Mouse (Mus musculus): ENCODE data around the gene Grhl1. TPM values are rescaled to one million over a fixed set of nuclear protein-coding genes. Genes with fewer than 3 reads are reported as not detected.
"Not testable (repeated sequence)": the region's sequence is repeated elsewhere in the genome, so short reads cannot be mapped to it uniquely, and the experiment has no call there.

Grhl1 gene
- 0.20 and 0.23 TPM in 2 replicates for polyA plus RNA-seq (2015; fragmentation: Nextera tagmentation; extraction: Ambion mirVana)

- Histone ChIP-seq H3K27me3 (ENCODE audit: insufficient read depth, low read length) (peaks cover 41% of the 10 kb centered on the region), H3K4me1 (ENCODE audit: insufficient read depth) (peaks cover 8% of the 10 kb centered on the region), H3K27ac (ENCODE audit: low read depth) (no peak within 1 kb of the TSS), H3K4me3 (ENCODE audit: low read depth, low read length) (peak within 1 kb of the TSS; percentile 69), H3K9me3 (ENCODE audit: low read length) (no peaks in the 10 kb centered on the region), H3K4me2 (ENCODE audit: low read depth, low read length) (peak within 1 kb of the TSS; percentile 97), H3K36me3 (replicated peaks; ENCODE audit: insufficient read depth, low read length) (no peaks in the 10 kb centered on the region), H3K9ac (replicated peaks) (peak within 1 kb of the TSS; percentile 60)
- DNase-seq (peak; percentile 94), ATAC-seq (peak; percentile 100)
- TF ChIP-seq CTCF (IDR thresholded peaks at IDR 0.05; ENCODE audit: low read depth) (no peak), EP300 (IDR thresholded peaks at IDR 0.05; ENCODE audit: low read depth) (no peak)
- WGBS (ENCODE audit: insufficient replicate concordance), result 5% methylated on average over 50 of the region's 64 CpGs
Measured at GRCm38 (mm10) chr12:24571523-24572392, at the start of gene Grhl1. TSS of gene Grhl1 (plus strand) at chr12:24572283.

GRCm38 (mm10) chr12:24525065-24525464 lies 47.0 kb upstream of the Grhl1 start:
- not testable (repeated sequence) for H3K36me3 ChIP-seq (replicated peaks; ENCODE audit: insufficient read depth, low read length); ATAC-seq; H3K4me1 ChIP-seq (ENCODE audit: insufficient read depth); H3K27ac ChIP-seq (ENCODE audit: low read depth); H3K9ac ChIP-seq (replicated peaks); H3K27me3 ChIP-seq (ENCODE audit: insufficient read depth, low read length); H3K4me2 ChIP-seq (ENCODE audit: low read depth, low read length); H3K9me3 ChIP-seq (ENCODE audit: low read length); DNase-seq; H3K4me3 ChIP-seq (ENCODE audit: low read depth, low read length)
- 80% methylated on average over 7 of the region's 7 CpGs for WGBS (ENCODE audit: insufficient replicate concordance)

- H3K27ac ChIP-seq (ENCODE audit: low read depth), result no peak overlapping the region
- H3K4me3 ChIP-seq (ENCODE audit: low read depth, low read length), result no peak overlapping the region
- no peaks in the 10 kb centered on the region for H3K9me3 ChIP-seq (ENCODE audit: low read length)
- H3K27me3 ChIP-seq (ENCODE audit: insufficient read depth, low read length), result no peaks in the 10 kb centered on the region
- WGBS (ENCODE audit: insufficient replicate concordance), result 43% methylated on average over 5 of the region's 5 CpGs
- DNase-seq (no peak), ATAC-seq (no peak)
- no peak overlapping the region for H3K4me2 ChIP-seq (ENCODE audit: low read depth, low read length)
- H3K4me1 ChIP-seq (ENCODE audit: insufficient read depth), result no peaks in the 10 kb centered on the region
- no peak overlapping the region for H3K9ac ChIP-seq (replicated peaks)
- H3K36me3 ChIP-seq (replicated peaks; ENCODE audit: insufficient read depth, low read length), result 0 out of 2 replicates have a peak, but pooled peaks cover 4% of the 10 kb centered on the region
- no peak for TF ChIP-seq EP300 (IDR thresholded peaks at IDR 0.05; ENCODE audit: low read depth)
- no peak for TF ChIP-seq CTCF (IDR thresholded peaks at IDR 0.05; ENCODE audit: low read depth)
Measured at GRCm38 (mm10) chr12:24536390-24536789, 35.7 kb upstream of the Grhl1 start.

GRCm38 (mm10) chr12:24537201-24537600 lies 34.9 kb upstream of the Grhl1 start:
- ATAC-seq (no peak), DNase-seq (no peak)
- Histone ChIP-seq H3K36me3 (replicated peaks; ENCODE audit: insufficient read depth, low read length) (0 out of 2 replicates have a peak, but pooled peaks cover 4% of the 10 kb centered on the region), H3K27ac (ENCODE audit: low read depth) (no peak overlapping the region), H3K9me3 (ENCODE audit: low read length) (no peaks in the 10 kb centered on the region), H3K27me3 (ENCODE audit: insufficient read depth, low read length) (no peaks in the 10 kb centered on the region), H3K4me1 (ENCODE audit: insufficient read depth) (no peaks in the 10 kb centered on the region), H3K9ac (replicated peaks) (no peak overlapping the region), H3K4me3 (ENCODE audit: low read depth, low read length) (no peak overlapping the region), H3K4me2 (ENCODE audit: low read depth, low read length) (no peak overlapping the region)
- TF ChIP-seq CTCF (IDR thresholded peaks at IDR 0.05; ENCODE audit: low read depth) (no peak), EP300 (IDR thresholded peaks at IDR 0.05; ENCODE audit: low read depth) (no peak)
- 84% methylated on average over 2 of the region's 2 CpGs for WGBS (ENCODE audit: insufficient replicate concordance)

- Histone ChIP-seq H3K9ac (replicated peaks) (no peak overlapping the region), H3K36me3 (replicated peaks; ENCODE audit: insufficient read depth, low read length) (0 out of 2 replicates have a peak, but pooled peaks cover 4% of the 10 kb centered on the region), H3K27ac (ENCODE audit: low read depth) (no peak overlapping the region), H3K4me2 (ENCODE audit: low read depth, low read length) (no peak overlapping the region), H3K4me1 (ENCODE audit: insufficient read depth) (no peaks in the 10 kb centered on the region), H3K27me3 (ENCODE audit: insufficient read depth, low read length) (no peaks in the 10 kb centered on the region), H3K4me3 (ENCODE audit: low read depth, low read length) (no peak overlapping the region), H3K9me3 (ENCODE audit: low read length) (no peaks in the 10 kb centered on the region)
- DNase-seq, result no peak
- no peak for ATAC-seq
- TF ChIP-seq CTCF (IDR thresholded peaks at IDR 0.05; ENCODE audit: low read depth) (no peak), EP300 (IDR thresholded peaks at IDR 0.05; ENCODE audit: low read depth) (no peak)
- WGBS (ENCODE audit: insufficient replicate concordance), result 69% methylated on average over 4 of the region's 4 CpGs
Measured at GRCm38 (mm10) chr12:24537965-24538364, 34.1 kb upstream of the Grhl1 start.

GRCm38 (mm10) chr12:24541426-24542154 lies 30.5 kb upstream of the Grhl1 start:
- DNase-seq (no peak), ATAC-seq (no peak)
- Histone ChIP-seq H3K9ac (replicated peaks) (no peak overlapping the region), H3K4me2 (ENCODE audit: low read depth, low read length) (no peak overlapping the region), H3K27me3 (ENCODE audit: insufficient read depth, low read length) (no peaks in the 10 kb centered on the region), H3K4me1 (ENCODE audit: insufficient read depth) (no peaks in the 10 kb centered on the region), H3K4me3 (ENCODE audit: low read depth, low read length) (no peak overlapping the region), H3K27ac (ENCODE audit: low read depth) (no peak overlapping the region), H3K9me3 (ENCODE audit: low read length) (no peaks in the 10 kb centered on the region), H3K36me3 (replicated peaks; ENCODE audit: insufficient read depth, low read length) (0 out of 2 replicates have a peak, but pooled peaks cover 4% of the 10 kb centered on the region)
- WGBS (ENCODE audit: insufficient replicate concordance), result 69% methylated on average over 16 of the region's 16 CpGs
- TF ChIP-seq CTCF (IDR thresholded peaks at IDR 0.05; ENCODE audit: low read depth), result no peak
- TF ChIP-seq EP300 (IDR thresholded peaks at IDR 0.05; ENCODE audit: low read depth), result no peak
